Mouse (Mus musculus) midbrain, embryonic 14.5 days (tissue): ENCODE measurements around the gene Stam. TPM values are rescaled to one million over a fixed set of nuclear protein-coding genes. Genes with fewer than 3 reads are reported as not detected.
"Not testable (repeated sequence)": the region's sequence is repeated elsewhere in the genome, so short reads cannot be mapped to it uniquely, and the experiment has no call there.

Experiments used
- ATAC-seq: fragments of 200-750 bp; cut with Nextera tagmentation; 2 replicates; pipeline ENCODE4 v1.8.0; 2017; ENCODE audit warnings: moderate number of reproducible peaks, moderate library complexity; ENCODE audit not compliant: low FRiP score, low TSS enrichment
- DNase-seq: peaks from one replicate; pipeline ENCODE4 v3.0.0-alpha.2; 2015
- H3K27ac ChIP-seq: fragments of 300-500 bp; sonication (generic); replicated peaks from 2 replicates; pipeline ENCODE4 v1.5.1; 2014; ENCODE audit warnings: mild to moderate bottlenecking, low read depth, low read length, moderate library complexity
- H3K27me3 ChIP-seq: fragments of 300-500 bp; sonication (generic); 2 replicates; pipeline ENCODE4 v1.6.1; 2014; ENCODE audit warnings: low read length, control low read depth, mixed read lengths; ENCODE audit not compliant: control insufficient read depth, insufficient read depth
- H3K36me3 ChIP-seq: fragments of 300-500 bp; sonication (generic); 2 replicates; pipeline ENCODE4 v1.6.1; 2014; ENCODE audit warnings: low read length, control low read depth; ENCODE audit not compliant: control insufficient read depth, insufficient read depth
- H3K4me1 ChIP-seq: fragments of 300-500 bp; sonication (generic); 2 replicates; pipeline ENCODE4 v1.6.1; 2014; ENCODE audit warnings: mild to moderate bottlenecking, antibody characterized with exemption, low read length, control low read depth; ENCODE audit not compliant: control insufficient read depth, insufficient read depth
- H3K4me2 ChIP-seq: fragments of 300-500 bp; sonication (generic); 2 replicates; pipeline ENCODE4 v1.6.1; 2014; ENCODE audit warnings: mild to moderate bottlenecking, low read length, moderate library complexity
- H3K4me3 ChIP-seq: fragments of 300-500 bp; sonication (generic); replicated peaks from 2 replicates; pipeline ENCODE4 v1.5.1; 2014; ENCODE audit warnings: low read depth, low read length
- H3K9ac ChIP-seq: fragments of 300-500 bp; sonication (generic); replicated peaks from 2 replicates; pipeline ENCODE4 v1.6.1; 2014; ENCODE audit warnings: mild to moderate bottlenecking, low read length, moderate library complexity
- H3K9me3 ChIP-seq: fragments of 300-500 bp; sonication (generic); 2 replicates; pipeline ENCODE4 v1.6.1; 2016; ENCODE audit warnings: low read length, control low read depth, mixed read lengths; ENCODE audit not compliant: control insufficient read depth
- WGBS: fragments of 180-500 bp; shearing (Covaris S2); extraction: QIAGEN DNeasy Blood & Tissue Kit; methylation state at CpG from one replicate; pipeline ENCODE4 v1.1.7; 2014; 5-methylcytosine and 5-hydroxymethylcytosine counted together
- polyA plus RNA-seq: library from polyadenylated mRNA; unstranded; fragments of >200 nt; fragmentation: Nextera tagmentation; extraction: Ambion mirVana; gene quantifications from 2 replicates; pipeline ENCODE4 v1.2.1, GENCODE M21; 2014

Gene Stam
- polyA plus RNA-seq, 1 experiment from 2014 or later, result 141 TPM

DNA sequence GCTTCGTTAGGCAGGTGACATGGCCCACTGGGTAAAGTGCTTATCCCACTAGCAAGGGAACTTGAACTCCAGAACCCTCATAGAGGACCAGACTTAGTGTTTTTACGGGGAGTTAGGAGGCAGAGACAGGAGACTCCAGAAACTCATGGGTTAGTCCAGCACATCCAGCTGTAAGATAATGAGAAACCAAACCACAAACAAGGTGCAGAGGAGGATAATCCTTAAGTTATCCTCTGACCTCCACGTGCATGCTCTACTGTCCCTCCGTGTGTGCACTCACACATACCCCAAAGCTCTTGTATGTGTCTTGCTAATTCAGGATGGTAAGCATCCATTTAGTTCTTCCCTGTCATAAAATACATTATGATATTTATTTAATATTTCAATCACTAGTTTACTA, 117.7 kb downstream of the Stam start:
- Histone ChIP-seq H3K4me1 (no peaks in the 10 kb centered on the region), H3K9ac (no peak overlapping the region), H3K27ac (no peak overlapping the region), H3K9me3 (no peaks in the 10 kb centered on the region), H3K4me3 (no peak overlapping the region), H3K4me2 (no peak overlapping the region), H3K36me3 (no peaks in the 10 kb centered on the region), H3K27me3 (no peaks in the 10 kb centered on the region)
- DNase-seq, result no peak
- ATAC-seq, result no peak
- WGBS, result 86% methylated on average over 4 of the region's 4 CpGs

DNA sequence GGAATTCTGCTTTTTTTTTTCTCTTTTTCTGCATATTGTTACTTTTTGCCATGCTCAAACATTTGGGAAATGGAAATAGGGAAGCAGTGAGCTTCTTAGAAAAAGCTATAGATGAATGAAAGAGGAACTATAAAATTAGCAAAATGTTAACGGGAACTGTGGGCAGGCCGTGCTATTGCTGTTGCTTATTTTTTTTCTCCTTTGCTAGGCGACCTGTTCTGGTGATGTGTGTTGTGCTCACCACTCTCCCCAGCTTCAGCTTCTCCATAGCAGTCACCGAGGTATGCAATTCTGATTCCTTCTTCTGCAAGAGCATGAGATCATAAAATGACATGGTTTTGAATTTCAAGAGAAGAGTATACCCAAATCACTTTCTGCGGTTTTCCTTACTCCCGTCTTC, 118.1 kb downstream of the Stam start:
- no peaks in the 10 kb centered on the region for H3K27me3 ChIP-seq
- no peaks in the 10 kb centered on the region for H3K36me3 ChIP-seq
- no peaks in the 10 kb centered on the region for H3K4me1 ChIP-seq
- WGBS, result 89% methylated on average over 6 of the region's 6 CpGs
- no peak overlapping the region for H3K4me3 ChIP-seq
- DNase-seq (no peak), ATAC-seq (no peak)
- H3K9ac ChIP-seq, result no peak overlapping the region
- H3K9me3 ChIP-seq, result no peaks in the 10 kb centered on the region
- no peak overlapping the region for H3K27ac ChIP-seq
- no peak overlapping the region for H3K4me2 ChIP-seq

DNA sequence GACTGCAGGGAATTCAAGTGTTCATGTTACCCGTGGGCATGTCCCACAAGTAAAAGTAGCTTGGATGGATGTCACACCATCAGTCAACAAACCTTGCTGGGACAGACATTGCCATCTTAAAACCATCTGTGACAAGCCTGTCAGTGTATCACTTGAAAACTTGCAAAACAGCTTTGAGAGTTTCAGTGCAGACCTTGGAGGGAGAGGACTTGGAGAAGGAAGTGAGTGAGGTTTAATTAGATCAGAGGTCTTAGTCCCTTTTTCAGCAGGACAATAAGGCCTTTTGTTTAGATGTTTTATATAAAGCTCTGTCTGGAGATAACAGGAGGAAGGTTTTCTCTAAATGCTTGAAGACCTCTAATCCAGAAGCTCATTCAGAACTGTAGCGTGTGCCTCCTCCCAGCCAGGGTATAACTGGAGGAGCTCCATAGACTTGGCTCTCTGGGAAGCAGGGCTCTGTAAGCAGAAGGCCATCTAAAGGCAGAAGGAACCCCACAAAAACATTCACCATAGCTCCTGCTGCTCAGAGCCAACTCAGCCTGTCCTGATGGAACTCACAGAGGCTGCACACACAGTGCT, 124.5 kb downstream of the Stam start:
- H3K9ac ChIP-seq, DNase-seq, H3K4me2 ChIP-seq, H3K4me3 ChIP-seq, H3K27me3 ChIP-seq, H3K9me3 ChIP-seq, H3K36me3 ChIP-seq, ATAC-seq, H3K4me1 ChIP-seq, H3K27ac ChIP-seq: not testable (repeated sequence)
- whole genome bisulfite sequencing, result no CpG with 5 or more reads among the region's 2 CpGs

Other genes starting within 250 kb of the Stam start
- gene Hacd1, start 18.0 kb upstream of the Stam start, polyA plus RNA-seq, result 76.5 and 94.6 TPM in 2 replicates
- 0.08 and 0.18 TPM in 2 replicates for gene Tmem236, start 100.4 kb downstream of the Stam start, polyA plus RNA-seq
- gene Mrc1, start 155.3 kb downstream of the Stam start, polyA plus RNA-seq, result 0.15 and 6.8 TPM in 2 replicates